Mouse (Mus musculus) MEL (cell line): ENCODE results near the gene Tia1. TPM values are rescaled to one million over a fixed set of nuclear protein-coding genes. Genes with fewer than 3 reads are reported as not detected.

Source experiments
- DNase-seq: peaks from one replicate; pipeline ENCODE4 v3.0.0; 2011; ENCODE audit warnings: low read depth, low spot score
- H3K27ac ChIP-seq: 2 replicates; pipeline ENCODE4 v1.5.1; 2012; ENCODE audit warnings: low read depth, mild to moderate bottlenecking, control low read depth, low read length, moderate library complexity; ENCODE audit not compliant: control insufficient read depth
- H3K27me3 ChIP-seq, 2 experiments: fragments of 150-350 bp in 1 of 2; sonication (generic) in 1 of 2; 2 replicates each; pipeline ENCODE4 v1.6.1; 2012; ENCODE audit warnings: low read length in 2 of 2, mild to moderate bottlenecking in 2 of 2, improper control_type of control experiment in 1 of 2, moderate library complexity in 1 of 2; ENCODE audit not compliant: insufficient read depth in 2 of 2, control insufficient read depth in 1 of 2
- H3K36me3 ChIP-seq, 2 experiments: 2 replicates each; pipeline ENCODE4 v1.6.1; 2012 to 2014; ENCODE audit warnings: low read length in 2 of 2, improper control_type of control experiment in 1 of 2, inconsistent platforms in 1 of 2, mild to moderate bottlenecking in 1 of 2; ENCODE audit not compliant: insufficient read depth in 2 of 2, control insufficient read depth in 1 of 2
- H3K4me1 ChIP-seq, 2 experiments: fragments of 150-350 bp in 1 of 2; sonication (generic) in 1 of 2; 2 replicates each; pipeline ENCODE4 v1.6.1; 2012; ENCODE audit warnings: low read length in 2 of 2, improper control_type of control experiment in 1 of 2, mild to moderate bottlenecking in 1 of 2; ENCODE audit not compliant: insufficient read depth in 2 of 2, control insufficient read depth in 1 of 2
- H3K4me3 ChIP-seq, 2 experiments: fragments of 150-350 bp in 1 of 2; sonication (generic) in 1 of 2; 2 replicates each; pipeline ENCODE4 v1.5.1; 2012; ENCODE audit warnings: low read depth in 2 of 2, low read length in 2 of 2, mild to moderate bottlenecking in 2 of 2, moderate library complexity in 2 of 2, control low read depth in 1 of 2, improper control_type of control experiment in 1 of 2; ENCODE audit not compliant: control insufficient read depth in 1 of 2, insufficient read depth in 1 of 2
- H3K79me2 ChIP-seq: 2 replicates; pipeline ENCODE4 v1.6.1; 2012; ENCODE audit warnings: mild to moderate bottlenecking, low read length, moderate library complexity; ENCODE audit not compliant: control insufficient read depth, poor library complexity, insufficient read depth
- H3K9ac ChIP-seq: 2 replicates; pipeline ENCODE4 v1.6.1; 2012; ENCODE audit warnings: low read depth, mild to moderate bottlenecking, control low read depth, low read length, moderate library complexity; ENCODE audit not compliant: control insufficient read depth, poor library complexity, severe bottlenecking
- H3K9me3 ChIP-seq: fragments of 150-350 bp; sonication (generic); replicated peaks from 2 replicates; pipeline ENCODE4 v1.6.1; 2012; ENCODE audit warnings: mild to moderate bottlenecking, low read length, improper control_type of control experiment, moderate library complexity; ENCODE audit not compliant: insufficient read depth
- ELF1 ChIP-seq: IDR thresholded peaks from 2 replicates; pipeline ENCODE4 v1.6.1; 2014; ENCODE audit warnings: low read depth, mild to moderate bottlenecking, inconsistent platforms, low read length, improper control_type of control experiment, moderate library complexity
- MAZ ChIP-seq: IDR thresholded peaks from 2 replicates; pipeline ENCODE4 v1.6.1; 2012; ENCODE audit warnings: low read depth, mild to moderate bottlenecking, inconsistent platforms, low read length, improper control_type of control experiment
- NRF1 ChIP-seq: IDR thresholded peaks from 2 replicates; pipeline ENCODE4 v1.6.1; 2014; ENCODE audit warnings: low read depth, mild to moderate bottlenecking, inconsistent platforms, low read length, improper control_type of control experiment, moderate library complexity; ENCODE audit not compliant: poor library complexity, insufficient read depth, severe bottlenecking
- POLR2AphosphoS5 ChIP-seq: IDR thresholded peaks from 2 replicates; pipeline ENCODE4 v1.6.1; 2012; ENCODE audit warnings: low read depth, borderline replicate concordance, mild to moderate bottlenecking, inconsistent platforms, low read length, moderate library complexity, mixed read lengths
- RCOR1 ChIP-seq: IDR thresholded peaks from 2 replicates; pipeline ENCODE4 v1.6.1; 2012; ENCODE audit warnings: low read depth, mild to moderate bottlenecking, inconsistent platforms, low read length, improper control_type of control experiment
- SIN3A ChIP-seq: IDR thresholded peaks from 2 replicates; pipeline ENCODE4 v1.6.1; 2012; ENCODE audit warnings: low read length, improper control_type of control experiment, inconsistent platforms
- ZNF384 ChIP-seq: IDR thresholded peaks from 2 replicates; pipeline ENCODE4 v1.6.1; 2012; ENCODE audit warnings: low read depth, mild to moderate bottlenecking, inconsistent platforms, low read length, improper control_type of control experiment
- polyA plus RNA-seq, 2 experiments: library from polyadenylated mRNA; stranded (reverse) in 1 of 2; unstranded in 1 of 2; fragments of >175 nt in 1 of 2; fragments of >200 nt in 1 of 2; gene quantifications; 2 replicates each; pipeline versions ENCODE4 v1.2.1 to v1.2.4; 2012; ENCODE audit warnings: low replicate concordance in 2 of 2, low read depth in 1 of 2; ENCODE audit not compliant: insufficient read length in 2 of 2, insufficient read depth in 1 of 2, missing spikeins in 1 of 2
- total RNA-seq: library from RNA; depleted of rRNA; stranded (reverse); fragments of 300-350 nt; gene quantifications from 2 replicates; pipeline ENCODE4 v1.2.3, GENCODE M21; 2012; rRNA removed

Gene Tia1
- total and polyA plus RNA-seq, 3 experiments, result 21.5 to 25.3 TPM; not detected in 1

- Histone ChIP-seq H3K4me1 (peaks cover 0 to 2% of the 10 kb centered on the region in 2 experiments; a peak in 2 of 4 replicates), H3K4me3 (no peak overlapping the region), H3K9ac (no peak overlapping the region), H3K27ac (no peak overlapping the region), H3K27me3 (no peaks in the 10 kb centered on the region), H3K79me2 (no peaks in the 10 kb centered on the region), H3K36me3 (peaks cover 0 to under 1% of the 10 kb centered on the region in 2 experiments; a peak in 1 of 4 replicates), H3K9me3 (no peaks in the 10 kb centered on the region)
- DNase-seq, result no peak
- TF ChIP-seq NRF1, result no peak
- TF ChIP-seq RCOR1, result no peak
- no peak for TF ChIP-seq ZNF384
- no peak for TF ChIP-seq POLR2AphosphoS5
- TF ChIP-seq MAZ, result no peak
- no peak for TF ChIP-seq ELF1
Measured at GRCm38 (mm10) chr6:86480189-86480831, 76.3 kb downstream of the Tia1 start.

- Histone ChIP-seq H3K9ac (no peak overlapping the region), H3K27ac (no peak overlapping the region), H3K27me3 (no peaks in the 10 kb centered on the region), H3K9me3 (no peaks in the 10 kb centered on the region), H3K79me2 (no peaks in the 10 kb centered on the region), H3K4me3 (no peak overlapping the region), H3K4me1 (peaks cover 0 to under 1% of the 10 kb centered on the region in 2 experiments; a peak in 1 of 4 replicates), H3K36me3 (peaks cover 0 to 1% of the 10 kb centered on the region in 2 experiments; a peak in 2 of 4 replicates)
- DNase-seq, result no peak
- no peak for TF ChIP-seq SIN3A
Measured at GRCm38 (mm10) chr6:86481871-86482270, 77.9 kb downstream of the Tia1 start.

Other genes with a start within 250 kb of the Tia1 start
- gene Tgfa, start 209.0 kb upstream of the Tia1 start, total RNA-seq, result 6.6 and 7.8 TPM in 2 replicates
- gene Tgfa, start 209.0 kb upstream of the Tia1 start, polyA plus RNA-seq, result 1 to 10 TPM in 1 of 2 experiments, not detected in 1; 9.1 TPM
- gene Fam136a, start 38.6 kb upstream of the Tia1 start, total RNA-seq, result 87.8 and 89.2 TPM in 2 replicates
- 10 to 100 TPM in 1 of 2 experiments, not detected in 1; 53.0 TPM for gene Fam136a, start 38.6 kb upstream of the Tia1 start, polyA plus RNA-seq
- 748 and 796 TPM in 2 replicates for gene Snrpg, start 32.9 kb upstream of the Tia1 start, total RNA-seq
- 1,000 to 10,000 TPM in 1 of 2 experiments, 100 to 1,000 TPM in 1; 761 to 1,339 TPM for gene Snrpg, start 32.9 kb upstream of the Tia1 start, polyA plus RNA-seq
- gene Pcyox1, start 7.1 kb upstream of the Tia1 start, total RNA-seq, result 16.0 and 18.3 TPM in 2 replicates
- 10 to 100 TPM in 1 of 2 experiments, not detected in 1; 28.1 TPM for gene Pcyox1, start 7.1 kb upstream of the Tia1 start, polyA plus RNA-seq
- gene Gm44790, start 22.4 kb downstream of the Tia1 start, total RNA-seq, result 0.77 and 0.88 TPM in 2 replicates
- under 1 TPM in 1 of 2 experiments, not detected in 1; 0.29 TPM for gene Gm44790, start 22.4 kb downstream of the Tia1 start, polyA plus RNA-seq
- 10.9 and 11.6 TPM in 2 replicates for gene C87436, start 34.2 kb downstream of the Tia1 start, total RNA-seq
- gene C87436, start 34.2 kb downstream of the Tia1 start, polyA plus RNA-seq, result 10 to 100 TPM in 1 of 2 experiments, not detected in 1; 18.5 TPM
- gene Pcbp1, start 122.1 kb downstream of the Tia1 start, total RNA-seq, result 74.2 and 83.5 TPM in 2 replicates
- gene Pcbp1, start 122.1 kb downstream of the Tia1 start, polyA plus RNA-seq, result 100 to 1,000 TPM in 1 of 2 experiments, not detected in 1; 385 TPM
- gene Asprv1, start 223.9 kb downstream of the Tia1 start, total RNA-seq, result not detected in 2 replicates
- gene Asprv1, start 223.9 kb downstream of the Tia1 start, polyA plus RNA-seq, result not detected